Mouse (Mus musculus): ENCODE data around the gene Lrrc10b. TPM values are rescaled to one million over a fixed set of nuclear protein-coding genes. Genes with fewer than 3 reads are reported as not detected.

Lrrc10b gene
- total and polyA plus RNA-seq, 2 experiments from 2014 or later: 2.0 to 6.8 TPM

GRCm38 (mm10) chr19:10449190-10449589 is 8.1 kb downstream of the Lrrc10b start:
- H3K27me3 ChIP-seq (ENCODE audit: insufficient read depth, low read length): no peaks in the 10 kb centered on the region
- H3K4me2 ChIP-seq (ENCODE audit: low read depth, low read length): no peak overlapping the region
- no peak for TF ChIP-seq CTCF (IDR thresholded peaks at IDR 0.05; ENCODE audit: low read depth)
- ATAC-seq (0 out of 2 replicates have a peak, but pooled peaks have one; percentile 11), DNase-seq (ENCODE audit: low spot score) (no peak)
- peaks cover 7% of the 10 kb centered on the region for H3K36me3 ChIP-seq (ENCODE audit: insufficient read depth, low read length)
- no peak overlapping the region for H3K9ac ChIP-seq (replicated peaks; ENCODE audit: low read length)
- no peak overlapping the region for H3K27ac ChIP-seq
- H3K9me3 ChIP-seq (ENCODE audit: low read length): no peaks in the 10 kb centered on the region
- 77% methylated on average over 6 of the region's 6 CpGs for whole genome bisulfite sequencing
- no peaks in the 10 kb centered on the region for H3K4me1 ChIP-seq (ENCODE audit: insufficient read depth, low read length)
- H3K4me3 ChIP-seq (ENCODE audit: low read length): no peak overlapping the region

DNA sequence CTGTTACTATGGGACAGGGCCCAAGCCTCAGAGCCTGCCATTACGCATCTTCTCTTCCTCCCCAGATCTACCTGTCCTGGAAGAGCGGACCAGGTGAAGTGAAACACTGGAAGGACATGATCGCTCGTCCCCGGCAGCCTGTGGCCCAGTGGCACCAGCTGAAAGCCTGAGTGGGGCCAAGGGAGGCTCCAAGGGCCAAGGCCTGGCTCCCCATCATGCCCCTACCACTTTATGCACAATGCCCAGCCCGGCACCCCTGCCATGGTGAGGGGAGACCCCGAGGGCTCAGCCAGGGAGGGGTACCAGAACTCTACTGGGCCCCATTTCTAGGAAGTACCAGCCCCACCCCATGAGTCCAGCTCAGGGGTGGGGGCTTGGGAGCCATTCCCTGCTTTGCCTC is 9.0 kb downstream of the Lrrc10b start:
- H3K27me3 ChIP-seq (ENCODE audit: insufficient read depth, low read length): no peaks in the 10 kb centered on the region
- H3K4me2 ChIP-seq (ENCODE audit: low read depth, low read length): no peak overlapping the region
- H3K27ac ChIP-seq: no peak overlapping the region
- peaks cover 11% of the 10 kb centered on the region for H3K36me3 ChIP-seq (ENCODE audit: insufficient read depth, low read length)
- no peak overlapping the region for H3K9ac ChIP-seq (replicated peaks; ENCODE audit: low read length)
- H3K9me3 ChIP-seq (ENCODE audit: low read length): no peaks in the 10 kb centered on the region
- 90% methylated on average over 7 of the region's 7 CpGs for WGBS
- no peaks in the 10 kb centered on the region for H3K4me1 ChIP-seq (ENCODE audit: insufficient read depth, low read length)
- TF ChIP-seq CTCF (IDR thresholded peaks at IDR 0.05; ENCODE audit: low read depth): no peak
- DNase-seq (ENCODE audit: low spot score) (no peak), ATAC-seq (no peak)
- no peak overlapping the region for H3K4me3 ChIP-seq (ENCODE audit: low read length)

- Histone ChIP-seq H3K4me3 (ENCODE audit: low read length) (no peak overlapping the region), H3K36me3 (ENCODE audit: insufficient read depth, low read length) (peaks cover 17% of the 10 kb centered on the region), H3K4me1 (ENCODE audit: insufficient read depth, low read length) (no peaks in the 10 kb centered on the region), H3K27me3 (ENCODE audit: insufficient read depth, low read length) (no peaks in the 10 kb centered on the region), H3K9ac (replicated peaks; ENCODE audit: low read length) (no peak overlapping the region), H3K4me2 (ENCODE audit: low read depth, low read length) (no peak overlapping the region), H3K9me3 (ENCODE audit: low read length) (no peaks in the 10 kb centered on the region), H3K27ac (no peak overlapping the region)
- 94% methylated on average over 15 of the region's 15 CpGs for WGBS
- DNase-seq (ENCODE audit: low spot score) (no peak), ATAC-seq (no peak)
- TF ChIP-seq CTCF (IDR thresholded peaks at IDR 0.05; ENCODE audit: low read depth): no peak
Measured at GRCm38 (mm10) chr19:10444685-10445369, 12.4 kb downstream of the Lrrc10b start.

DNA sequence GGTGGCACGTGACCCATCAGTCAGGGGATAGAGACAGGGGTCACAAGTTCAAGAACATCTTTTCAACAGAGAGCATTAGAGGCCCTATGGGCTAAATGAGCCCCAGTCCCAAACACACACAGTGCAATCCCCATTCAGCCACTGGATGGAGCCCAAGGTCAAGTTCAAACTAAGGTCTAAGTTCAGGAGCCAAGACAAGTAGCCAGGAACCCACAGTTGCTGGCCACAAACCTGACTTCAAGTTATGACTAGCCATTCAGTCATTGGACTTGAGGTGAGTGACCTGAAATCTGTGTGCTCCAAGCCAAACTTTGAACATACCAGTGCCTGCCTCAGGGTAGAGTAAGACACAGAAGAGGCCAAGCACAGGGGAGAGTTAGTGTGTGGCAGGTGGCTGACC is 19.8 kb downstream of the Lrrc10b start:
- ATAC-seq (no peak), DNase-seq (ENCODE audit: low spot score) (no peak)
- no peak overlapping the region for H3K9ac ChIP-seq (replicated peaks; ENCODE audit: low read length)
- H3K9me3 ChIP-seq (ENCODE audit: low read length): no peaks in the 10 kb centered on the region
- 68% methylated on average over 1 of the region's 1 CpGs for WGBS
- TF ChIP-seq CTCF (IDR thresholded peaks at IDR 0.05; ENCODE audit: low read depth): peak; percentile 42
- H3K27ac ChIP-seq: no peak overlapping the region
- no peak overlapping the region for H3K4me3 ChIP-seq (ENCODE audit: low read length)
- H3K4me2 ChIP-seq (ENCODE audit: low read depth, low read length): no peak overlapping the region
- H3K36me3 ChIP-seq (ENCODE audit: insufficient read depth, low read length): peaks cover 6% of the 10 kb centered on the region; the same call in 1 of the 2 replicates
- no peaks in the 10 kb centered on the region for H3K4me1 ChIP-seq (ENCODE audit: insufficient read depth, low read length)
- no peaks in the 10 kb centered on the region for H3K27me3 ChIP-seq (ENCODE audit: insufficient read depth, low read length)

GRCm38 (mm10) chr19:10436726-10437125 is 20.5 kb downstream of the Lrrc10b start:
- WGBS: 5% methylated on average over 1 of the region's 1 CpGs
- Histone ChIP-seq H3K9me3 (ENCODE audit: low read length) (no peaks in the 10 kb centered on the region), H3K36me3 (ENCODE audit: insufficient read depth, low read length) (peaks cover 3% of the 10 kb centered on the region; the same call in 1 of the 2 replicates), H3K27me3 (ENCODE audit: insufficient read depth, low read length) (no peaks in the 10 kb centered on the region), H3K4me1 (ENCODE audit: insufficient read depth, low read length) (no peaks in the 10 kb centered on the region), H3K9ac (replicated peaks; ENCODE audit: low read length) (no peak overlapping the region), H3K4me3 (ENCODE audit: low read length) (no peak overlapping the region), H3K4me2 (ENCODE audit: low read depth, low read length) (no peak overlapping the region), H3K27ac (no peak overlapping the region)
- no peak for DNase-seq (ENCODE audit: low spot score)
- TF ChIP-seq CTCF (IDR thresholded peaks at IDR 0.05; ENCODE audit: low read depth): no peak
- ATAC-seq: no peak

GRCm38 (mm10) chr19:10435908-10436307 is 21.4 kb downstream of the Lrrc10b start:
- DNase-seq (ENCODE audit: low spot score): peak; percentile 80
- Histone ChIP-seq H3K9ac (replicated peaks; ENCODE audit: low read length) (no peak overlapping the region), H3K9me3 (ENCODE audit: low read length) (no peaks in the 10 kb centered on the region), H3K27me3 (ENCODE audit: insufficient read depth, low read length) (no peaks in the 10 kb centered on the region), H3K4me2 (ENCODE audit: low read depth, low read length) (no peak overlapping the region), H3K4me3 (ENCODE audit: low read length) (no peak overlapping the region), H3K4me1 (ENCODE audit: insufficient read depth, low read length) (no peaks in the 10 kb centered on the region), H3K36me3 (ENCODE audit: insufficient read depth, low read length) (peaks cover 2% of the 10 kb centered on the region; the same call in 1 of the 2 replicates), H3K27ac (no peak overlapping the region)
- 26% methylated on average over 3 of the region's 3 CpGs for WGBS
- peak; percentile 25; the same call in 1 of the 2 replicates for ATAC-seq
- peak; percentile 93 for TF ChIP-seq CTCF (IDR thresholded peaks at IDR 0.05; ENCODE audit: low read depth)

DNA sequence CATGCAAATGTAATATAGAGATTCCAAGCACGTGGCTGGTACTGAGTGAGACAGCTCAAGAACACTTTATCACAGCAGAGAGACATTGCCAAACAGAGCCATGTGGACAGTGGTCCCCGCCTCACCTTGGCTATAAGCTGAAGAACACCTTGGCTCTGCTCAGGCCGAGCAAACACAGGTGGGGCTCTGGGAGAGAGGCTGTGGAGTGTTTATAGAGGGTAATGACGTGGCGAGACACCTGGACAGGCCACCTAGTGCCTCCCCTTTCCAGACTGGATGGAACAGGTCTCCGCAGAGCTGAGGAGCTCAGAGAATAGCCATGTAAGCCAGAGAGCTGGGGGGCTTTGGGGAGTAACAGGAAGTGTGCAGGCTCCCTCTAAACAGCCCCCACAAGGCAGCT is 22.3 kb downstream of the Lrrc10b start:
- Histone ChIP-seq H3K36me3 (ENCODE audit: insufficient read depth, low read length) (no peaks in the 10 kb centered on the region), H3K4me1 (ENCODE audit: insufficient read depth, low read length) (peaks cover 5% of the 10 kb centered on the region; the same call in 1 of the 2 replicates), H3K27ac (no peak overlapping the region), H3K4me2 (ENCODE audit: low read depth, low read length) (no peak overlapping the region), H3K9ac (replicated peaks; ENCODE audit: low read length) (no peak overlapping the region), H3K4me3 (ENCODE audit: low read length) (no peak overlapping the region), H3K9me3 (ENCODE audit: low read length) (no peaks in the 10 kb centered on the region), H3K27me3 (ENCODE audit: insufficient read depth, low read length) (no peaks in the 10 kb centered on the region)
- ATAC-seq (no peak), DNase-seq (ENCODE audit: low spot score) (no peak)
- TF ChIP-seq CTCF (IDR thresholded peaks at IDR 0.05; ENCODE audit: low read depth): no peak
- 79% methylated on average over 6 of the region's 6 CpGs for WGBS

All from hindbrain, postnatal 0 days (tissue).